Mouse (Mus musculus): ENCODE data around the gene D17Wsu92e. TPM values are rescaled to one million over a fixed set of nuclear protein-coding genes. Genes with fewer than 3 reads are reported as not detected.
A peak's percentile ranks its signal among the peaks of the same experiment; 100 is the strongest.

Gene D17Wsu92e
- total RNA-seq, 2 experiments from 2014 or later, result 182 to 201 TPM

DNA sequence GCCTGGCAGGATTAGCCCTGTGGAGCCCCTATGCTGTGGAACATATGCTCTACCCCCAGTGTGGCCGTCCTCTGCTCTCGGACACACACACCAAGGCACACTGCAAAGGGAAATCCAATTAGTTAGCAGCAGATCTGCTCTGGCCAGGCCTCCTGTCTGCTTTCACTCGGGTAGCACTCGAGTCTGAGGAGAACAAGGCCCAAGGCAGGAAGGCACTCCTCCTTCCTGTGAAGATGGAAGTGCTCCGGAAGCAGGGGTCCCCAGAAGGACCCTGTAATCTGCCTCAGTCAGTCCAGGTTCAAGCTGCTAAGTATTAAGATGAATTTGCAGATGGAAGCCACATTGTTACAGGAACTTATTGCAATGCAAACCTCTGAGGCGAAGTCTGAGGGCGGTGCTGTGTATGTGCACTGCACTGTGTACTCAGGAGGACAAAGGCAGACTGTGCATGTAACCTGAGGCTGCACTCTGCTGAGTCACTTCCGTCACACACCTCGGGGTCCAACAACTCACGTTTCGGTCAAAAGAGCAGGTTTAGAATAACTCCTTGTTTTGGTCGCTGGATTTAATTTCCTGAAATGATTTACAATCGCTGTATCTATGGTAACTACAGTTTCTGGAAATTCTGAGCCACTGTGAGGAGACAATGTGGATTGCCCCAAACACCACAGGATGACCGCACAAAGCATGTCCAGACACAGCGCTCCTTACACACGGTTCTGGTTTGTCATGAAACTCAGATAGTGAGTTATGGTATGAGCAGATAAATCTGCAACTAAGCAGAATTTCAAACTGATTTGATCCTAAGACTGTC, 20.5 kb downstream of the D17Wsu92e start:
- DNase-seq, result no peak
- no peak for TF ChIP-seq CTCF (IDR thresholded peaks at IDR 0.05)
- peak overlapping the region; percentile 10; the same call in 1 of the 2 replicates for H3K4me3 ChIP-seq
- intact Hi-C loops (cut with DNase I), result loop anchor here (2.0 kb wide), 1 partner anchor 17 kb away; no protein-coding TSS in a partner anchor
- peak overlapping the region; percentile 73 for H3K27ac ChIP-seq

DNA sequence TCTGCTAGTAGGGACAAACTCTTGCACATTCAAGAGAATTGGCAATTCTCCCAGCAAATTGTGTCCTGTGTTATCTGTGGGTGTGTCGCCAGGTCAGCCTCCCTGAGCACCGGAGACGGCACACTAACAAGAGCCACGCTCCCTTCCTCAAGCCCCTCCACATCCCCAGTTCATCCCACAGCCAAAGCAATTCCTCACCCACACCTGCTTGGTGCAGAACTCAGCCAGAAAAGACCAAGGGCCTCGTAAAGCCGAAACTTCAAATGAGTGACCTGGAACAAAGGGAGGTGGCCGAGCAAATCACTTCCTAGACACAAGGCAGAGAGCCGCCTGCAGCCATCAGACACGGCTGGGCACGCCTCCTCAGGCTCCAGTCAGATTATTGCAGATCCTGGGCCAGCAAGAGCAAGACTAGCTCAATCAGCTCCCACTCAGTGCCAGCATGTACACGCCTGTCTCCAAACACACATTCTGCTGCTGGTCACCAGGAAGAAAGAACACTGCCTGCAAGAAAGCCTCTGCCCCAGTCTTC, 23.0 kb downstream of the D17Wsu92e start:
- DNase-seq, result peak; percentile 75
- peak overlapping the region; percentile 60 for H3K4me3 ChIP-seq
- H3K27ac ChIP-seq, result peak overlapping the region; percentile 86
- intact Hi-C loops (cut with DNase I), result no loop called here
- no peak for TF ChIP-seq CTCF (IDR thresholded peaks at IDR 0.05)

DNA sequence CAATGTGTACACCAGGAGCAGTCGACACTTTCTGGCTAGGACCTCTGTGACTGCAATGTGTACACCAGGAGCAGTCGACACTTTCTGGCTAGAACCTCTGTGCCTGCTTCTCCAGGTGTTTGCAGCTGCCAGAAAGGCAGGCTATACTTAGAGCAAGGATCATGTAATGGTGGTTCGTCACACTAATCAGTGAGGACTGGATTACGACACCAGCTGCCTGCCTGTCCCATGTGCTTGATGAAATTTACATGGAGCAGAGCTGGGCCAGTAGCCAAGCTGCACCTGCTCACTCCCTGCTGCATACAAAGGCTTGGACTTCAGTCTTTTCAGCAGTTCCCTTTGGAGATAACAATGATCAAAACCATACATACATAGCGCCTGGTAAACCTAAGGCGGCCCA, 23.7 kb downstream of the D17Wsu92e start:
- Histone ChIP-seq H3K4me3 (peak overlapping the region; percentile 60), H3K27ac (peak overlapping the region; percentile 86)
- intact Hi-C loops (cut with DNase I), result no loop called here
- TF ChIP-seq CTCF (IDR thresholded peaks at IDR 0.05), result no peak
- peak; percentile 80 for DNase-seq

DNA sequence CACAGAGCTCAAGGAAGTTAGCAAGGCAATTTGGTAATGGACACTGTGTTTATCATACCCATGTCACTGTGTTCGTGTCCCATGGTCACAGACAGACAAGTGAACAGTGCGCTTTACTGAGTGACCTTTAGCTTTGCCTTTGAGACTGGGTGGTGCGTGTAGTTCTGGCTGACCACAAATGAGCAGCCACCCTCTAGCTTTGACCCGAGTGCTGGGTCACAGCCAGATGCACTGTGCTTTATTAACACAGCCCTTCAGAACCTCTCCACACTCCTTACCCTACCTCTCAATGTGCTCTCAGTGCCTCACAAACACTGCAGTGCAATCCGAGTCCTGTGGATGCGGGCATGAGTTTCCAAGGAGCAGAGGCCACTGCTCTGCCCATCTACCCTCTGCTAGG, 27.3 kb downstream of the D17Wsu92e start:
- intact Hi-C loops (cut with DNase I), result no loop called here
- Histone ChIP-seq H3K4me3 (no peak overlapping the region), H3K27ac (peak overlapping the region; percentile 57)
- no peak for DNase-seq
- TF ChIP-seq CTCF (IDR thresholded peaks at IDR 0.05), result no peak

DNA sequence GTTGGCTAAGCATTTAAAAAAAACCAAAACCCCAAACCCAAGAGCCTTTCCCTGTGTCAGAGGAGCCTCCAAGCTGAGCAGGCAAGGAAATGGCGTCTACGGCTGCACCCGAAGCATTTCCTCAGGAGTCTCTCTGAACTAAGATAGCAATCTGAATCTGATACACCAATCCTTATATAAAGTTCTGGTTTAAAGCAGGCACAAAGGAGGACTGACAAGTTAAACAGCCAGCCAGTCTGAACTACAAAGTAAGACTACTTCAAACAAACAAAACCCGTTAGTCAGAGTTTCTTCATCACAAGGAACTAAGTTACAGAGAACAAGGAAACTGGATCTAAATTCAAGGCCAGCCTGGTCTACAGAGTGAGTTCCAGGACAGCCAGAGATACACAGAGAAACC, 27.9 kb downstream of the D17Wsu92e start:
- peak overlapping the region; percentile 57; the same call in 1 of the 2 replicates for H3K27ac ChIP-seq
- no peak overlapping the region for H3K4me3 ChIP-seq
- DNase-seq, result no peak
- intact Hi-C loops (cut with DNase I), result no loop called here
- TF ChIP-seq CTCF (IDR thresholded peaks at IDR 0.05), result no peak

DNA sequence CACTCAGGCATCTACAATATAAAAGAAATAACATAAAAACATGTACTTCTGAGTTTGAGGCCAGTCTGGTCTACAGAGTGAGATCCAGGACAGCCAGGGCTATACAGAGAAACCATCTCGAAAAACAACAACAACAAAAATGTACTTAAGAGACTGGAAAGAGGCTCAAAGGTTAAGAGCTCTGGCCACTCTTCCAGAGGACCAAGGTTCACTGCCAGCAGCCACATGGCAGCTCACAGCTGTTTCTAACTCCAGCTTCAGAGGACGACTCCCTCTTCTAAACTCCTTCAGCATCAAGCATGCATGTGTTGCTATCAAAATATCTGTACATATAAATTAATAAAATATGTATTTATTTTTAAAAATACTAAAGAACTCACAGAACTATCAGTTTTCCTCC, 28.9 kb downstream of the D17Wsu92e start:
- Histone ChIP-seq H3K27ac (no peak overlapping the region; the same call in 1 of the 2 replicates), H3K4me3 (no peak overlapping the region)
- TF ChIP-seq CTCF (IDR thresholded peaks at IDR 0.05), result no peak
- no peak for DNase-seq
- intact Hi-C loops (cut with DNase I), result no loop called here

DNA sequence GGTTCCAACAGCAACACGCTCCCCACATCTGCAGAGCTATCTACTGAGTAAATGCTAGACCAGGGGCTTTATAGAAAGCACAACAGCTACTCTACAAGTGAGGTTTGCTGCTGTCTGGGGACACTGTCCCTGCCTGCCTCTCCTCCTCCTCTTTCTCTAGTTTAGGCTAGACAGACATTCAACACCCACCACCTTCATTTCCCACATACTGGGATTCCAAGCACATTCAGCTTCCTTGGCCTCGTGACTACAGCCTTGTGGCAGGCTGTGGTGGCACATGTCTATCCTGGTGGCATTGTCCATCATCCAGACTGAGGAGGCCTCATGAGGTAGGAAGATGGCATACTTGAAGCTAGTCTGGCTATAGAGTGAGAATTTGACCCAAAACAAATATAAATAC, 29.5 kb downstream of the D17Wsu92e start:
- intact Hi-C loops (cut with DNase I), result no loop called here
- DNase-seq, result no peak
- Histone ChIP-seq H3K4me3 (no peak overlapping the region), H3K27ac (peak overlapping the region; percentile 35)
- no peak for TF ChIP-seq CTCF (IDR thresholded peaks at IDR 0.05)

DNA sequence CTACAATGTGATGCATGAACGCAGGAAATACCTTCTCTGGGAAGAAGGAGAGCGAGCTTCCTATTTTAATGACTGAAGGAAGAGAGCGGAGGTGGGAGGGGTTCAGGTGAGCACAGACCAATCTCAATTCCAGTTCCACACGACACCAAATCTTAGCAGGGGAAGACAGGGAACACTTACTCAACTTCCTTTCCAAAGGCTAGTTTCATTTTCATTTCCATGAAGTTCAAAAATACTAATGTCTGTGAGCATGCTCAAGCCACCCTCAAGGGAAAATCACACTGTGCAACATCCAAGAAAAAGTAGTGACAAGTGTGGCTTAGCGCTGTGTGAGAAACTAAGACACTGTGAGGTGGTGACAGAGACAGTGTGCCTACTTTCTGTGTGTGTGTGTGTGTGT, 30.4 kb downstream of the D17Wsu92e start:
- intact Hi-C loops (cut with DNase I), result no loop called here
- Histone ChIP-seq H3K4me3 (no peak overlapping the region), H3K27ac (peak overlapping the region; percentile 53)
- DNase-seq, result no peak
- no peak for TF ChIP-seq CTCF (IDR thresholded peaks at IDR 0.05)

DNA sequence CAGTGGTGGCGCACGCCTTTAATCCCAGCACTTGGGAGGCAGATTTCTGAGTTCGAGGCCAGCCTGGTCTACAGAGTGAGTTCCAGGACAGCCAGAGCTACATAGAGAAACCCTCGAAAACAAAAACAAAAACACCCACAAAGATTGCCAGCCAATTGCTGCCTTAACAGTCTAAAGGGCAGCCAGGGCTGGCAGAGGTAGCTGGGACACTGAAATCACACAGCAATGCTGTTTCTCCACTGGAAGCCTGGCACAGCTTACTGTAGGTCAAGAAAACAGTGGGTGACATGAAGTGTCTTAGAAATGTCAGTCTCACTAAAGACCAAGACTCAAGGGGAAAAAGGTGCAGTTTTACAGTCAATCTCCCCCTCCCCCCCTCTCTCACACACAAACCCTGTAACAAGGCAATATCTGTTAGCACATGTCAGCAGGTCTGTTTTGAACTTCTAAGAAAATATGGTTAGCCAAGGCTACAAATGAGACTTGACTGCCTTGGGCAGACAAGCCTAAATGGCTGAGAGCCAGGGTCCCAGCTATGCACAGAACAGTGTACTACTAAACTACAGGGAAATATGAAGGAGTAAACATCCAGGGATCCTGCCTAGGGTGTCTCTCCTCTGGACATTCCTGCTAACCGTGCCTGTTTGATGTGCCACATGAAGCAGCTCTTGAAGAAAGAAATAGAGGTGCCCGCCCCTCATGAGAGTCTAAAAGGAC, 31.8 kb downstream of the D17Wsu92e start:
- TF ChIP-seq CTCF (IDR thresholded peaks at IDR 0.05), result no peak
- intact Hi-C loops (cut with DNase I), result no loop called here
- peak overlapping the region; percentile 53 for H3K27ac ChIP-seq
- H3K4me3 ChIP-seq, result no peak overlapping the region
- DNase-seq, result no peak

DNA sequence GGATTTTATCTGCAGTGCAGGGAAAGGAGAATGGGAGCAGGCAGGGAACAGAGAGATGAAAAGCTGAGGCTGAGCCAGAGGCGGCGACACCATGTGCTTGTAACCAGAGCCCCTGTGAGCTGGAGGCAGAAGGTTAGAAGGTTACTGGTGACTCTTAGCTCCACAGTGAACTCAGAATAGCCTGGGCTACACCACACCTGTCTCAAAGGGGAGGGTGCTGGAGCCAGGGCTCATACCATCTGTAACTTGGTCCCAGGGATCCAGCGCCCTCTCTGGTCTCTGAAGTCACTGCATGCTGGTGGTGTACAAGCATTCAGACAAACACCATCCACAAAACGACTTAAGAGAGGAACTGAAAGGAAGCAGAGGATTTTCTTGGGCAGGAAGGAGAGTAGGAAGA, 36.9 kb downstream of the D17Wsu92e start:
- Histone ChIP-seq H3K4me3 (no peak overlapping the region), H3K27ac (peak overlapping the region; percentile 50)
- intact Hi-C loops (cut with DNase I), result no loop called here
- peak; percentile 38 for TF ChIP-seq CTCF (IDR thresholded peaks at IDR 0.05)
- DNase-seq, result peak; percentile 61

DNA sequence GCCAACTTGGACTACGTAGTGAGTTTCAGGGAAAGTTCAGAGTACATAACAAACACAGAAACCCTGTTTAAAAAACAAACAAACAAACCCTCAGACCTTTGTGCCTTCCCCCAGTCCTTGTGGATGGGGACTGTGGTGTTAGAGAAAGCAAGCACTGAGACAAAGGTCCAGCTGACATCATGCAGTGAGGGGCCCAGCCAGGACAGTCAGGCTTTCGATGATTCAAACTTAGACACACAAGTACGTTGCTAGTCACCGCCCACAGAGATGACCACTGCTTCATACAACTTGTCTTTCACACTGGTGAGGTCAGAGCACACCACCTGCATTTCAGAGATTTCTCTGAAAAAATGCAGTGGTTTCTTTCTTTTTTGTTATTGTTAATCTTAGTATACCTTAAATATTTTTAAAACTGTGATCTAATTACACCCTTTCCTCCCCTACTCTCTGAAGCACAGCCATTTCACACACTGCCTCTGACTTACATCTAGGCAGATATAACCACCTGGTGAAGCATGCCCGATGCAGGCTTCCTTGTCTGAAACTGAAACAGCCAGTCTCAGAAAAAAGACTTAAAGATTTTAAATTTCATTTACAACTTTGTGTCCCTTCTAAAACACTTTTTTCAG, 39.3 kb downstream of the D17Wsu92e start:
- DNase-seq, result no peak
- intact Hi-C loops (cut with DNase I), result no loop called here
- Histone ChIP-seq H3K27ac (no peak overlapping the region), H3K4me3 (no peak overlapping the region)
- TF ChIP-seq CTCF (IDR thresholded peaks at IDR 0.05), result no peak

DNA sequence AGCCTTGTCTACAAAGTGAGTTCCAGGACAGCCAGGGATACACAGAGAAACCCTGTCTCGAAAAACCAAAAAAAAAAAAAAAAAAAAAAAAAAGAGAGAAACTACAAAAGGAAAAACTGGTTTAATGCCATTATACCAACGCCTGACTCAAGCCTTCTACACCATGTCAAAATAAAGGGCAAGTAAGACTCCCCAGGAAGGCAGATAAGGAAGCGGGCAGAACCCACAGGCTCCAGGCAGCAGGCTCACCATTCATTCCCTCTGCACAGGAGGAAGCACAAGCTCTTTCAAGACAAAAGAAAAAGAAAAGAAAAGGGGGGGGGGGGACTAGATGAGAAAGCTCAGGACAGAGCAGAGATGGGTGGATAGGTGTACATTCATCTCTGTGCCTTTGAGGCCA, 40.7 kb downstream of the D17Wsu92e start:
- Histone ChIP-seq H3K27ac (no peak overlapping the region), H3K4me3 (no peak overlapping the region)
- intact Hi-C loops (cut with DNase I), result no loop called here
- no peak for TF ChIP-seq CTCF (IDR thresholded peaks at IDR 0.05)
- no peak for DNase-seq
